Mouse (Mus musculus): ENCODE data around the gene Meiob. TPM values are rescaled to one million over a fixed set of nuclear protein-coding genes. Genes with fewer than 3 reads are reported as not detected.

Meiob gene
- total and polyA plus RNA-seq, 3 experiments: 0.13 to 8.4 (median 1.9) TPM

DNA sequence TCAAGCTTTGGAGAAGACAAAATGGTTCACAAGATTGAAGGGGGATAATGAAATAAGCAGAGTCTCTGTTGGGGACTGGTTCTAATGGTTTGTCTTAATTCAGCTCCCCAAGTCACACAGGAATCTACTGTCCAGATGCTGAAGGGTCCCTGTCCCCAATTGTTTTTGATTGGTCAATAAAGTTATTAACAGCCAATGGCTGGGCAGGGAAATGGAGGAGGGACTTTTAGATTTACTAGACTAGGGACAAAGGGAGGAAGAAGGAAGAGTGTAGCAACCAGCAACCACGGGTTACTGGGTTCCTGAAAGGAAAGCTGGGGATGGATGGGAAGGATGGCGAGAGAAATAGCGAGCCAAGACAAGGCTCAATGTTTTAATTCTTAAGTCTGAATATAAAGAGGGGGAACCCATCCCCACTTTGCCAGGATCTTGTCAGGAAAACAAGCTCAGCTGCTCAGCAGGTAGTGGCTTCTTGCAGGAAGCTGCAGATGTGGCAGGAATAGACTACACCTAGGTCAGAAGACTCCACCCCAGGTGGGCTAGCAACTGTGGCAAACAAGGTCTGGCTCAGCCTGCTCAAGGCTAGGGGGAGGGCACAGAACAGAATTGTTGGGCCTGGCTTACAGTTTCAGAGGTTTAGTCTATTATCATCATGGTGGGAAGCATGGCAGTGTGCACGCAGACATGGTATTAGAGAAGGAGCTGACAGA is 69.8 kb downstream of the Meiob start:
- no peak for DNase-seq (ENCODE audit: low spot score)
- H3K4me3 ChIP-seq (ENCODE audit: low read depth, low read length): no peak overlapping the region
- no peak for ATAC-seq (ENCODE audit: extremely low read depth, insufficient number of reproducible peaks, low FRiP score, poor library complexity, severe bottlenecking)
- H3K4me1 ChIP-seq (ENCODE audit: insufficient read depth, low read depth, low read length): peaks cover 16% of the 10 kb centered on the region
- H3K36me3 ChIP-seq (replicated peaks): no peaks in the 10 kb centered on the region
- H3K9me3 ChIP-seq (replicated peaks): no peaks in the 10 kb centered on the region
- peaks cover 25% of the 10 kb centered on the region; the same call in 1 of the 2 replicates for H3K27me3 ChIP-seq (ENCODE audit: insufficient read depth, low read length)
- TF ChIP-seq POLR2AphosphoS5 (IDR thresholded peaks at IDR 0.05; ENCODE audit: insufficient replicate concordance, low read depth, low read length) (no peak), CTCF (IDR thresholded peaks at IDR 0.05; ENCODE audit: low read depth, low read length) (no peak), TAL1 (conservative IDR thresholded peaks at IDR 0.05; ENCODE audit: low read depth, low read length) (no peak), GATA1 (IDR thresholded peaks at IDR 0.05; ENCODE audit: borderline replicate concordance, low read length) (no peak), GATA2 (IDR thresholded peaks at IDR 0.05; ENCODE audit: borderline replicate concordance, low read depth, low read length) (no peak)

DNA sequence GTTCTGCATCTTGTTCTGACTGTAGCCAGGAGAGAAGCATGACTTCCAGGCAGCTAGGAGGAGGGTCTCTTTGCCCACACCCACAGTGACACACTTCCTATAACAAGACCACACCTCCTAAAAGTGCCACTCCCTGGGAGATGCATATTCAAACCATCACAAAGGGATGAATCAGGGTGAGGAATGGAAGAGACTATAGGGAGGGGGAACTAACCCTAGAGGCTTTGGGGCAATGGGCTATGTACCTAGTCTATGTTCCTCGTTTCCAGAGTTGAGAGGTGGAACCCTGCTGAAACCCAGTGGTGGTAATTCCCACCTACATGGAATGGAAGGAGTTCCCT is 70.3 kb downstream of the Meiob start:
- H3K9me3 ChIP-seq (replicated peaks): no peaks in the 10 kb centered on the region
- ATAC-seq (ENCODE audit: extremely low read depth, insufficient number of reproducible peaks, low FRiP score, poor library complexity, severe bottlenecking) (no peak), DNase-seq (ENCODE audit: low spot score) (no peak)
- no peak for TF ChIP-seq GATA1 (IDR thresholded peaks at IDR 0.05; ENCODE audit: borderline replicate concordance, low read length)
- H3K27me3 ChIP-seq (ENCODE audit: insufficient read depth, low read length): peaks cover 25% of the 10 kb centered on the region; the same call in 1 of the 2 replicates
- H3K36me3 ChIP-seq (replicated peaks): no peaks in the 10 kb centered on the region
- no peak overlapping the region for H3K4me3 ChIP-seq (ENCODE audit: low read depth, low read length)
- H3K4me1 ChIP-seq (ENCODE audit: insufficient read depth, low read depth, low read length): peaks cover 16% of the 10 kb centered on the region

DNA sequence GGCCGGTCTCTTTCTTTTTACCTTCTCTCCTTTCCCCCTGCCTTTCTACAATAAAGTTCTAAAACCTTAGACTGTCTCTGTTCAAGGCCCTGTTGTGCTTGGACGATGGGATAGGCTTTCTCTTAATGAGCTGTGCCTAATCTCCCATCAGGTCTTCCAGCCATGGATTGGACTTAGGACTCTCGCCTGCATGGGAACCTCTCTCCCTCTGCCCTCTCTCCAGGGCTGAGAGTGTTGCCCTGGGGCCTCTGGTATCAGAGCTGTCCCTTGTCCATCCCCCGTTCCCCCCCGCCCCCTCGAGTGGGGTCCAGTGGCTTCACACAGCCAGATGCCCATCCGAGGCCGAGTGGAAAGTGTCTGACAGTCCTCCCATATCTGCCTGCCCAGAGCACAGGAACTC is 70.9 kb downstream of the Meiob start:
- TF ChIP-seq GATA1 (IDR thresholded peaks at IDR 0.05; ENCODE audit: borderline replicate concordance, low read length) (no peak), POLR2AphosphoS5 (IDR thresholded peaks at IDR 0.05; ENCODE audit: insufficient replicate concordance, low read depth, low read length) (no peak), TAL1 (conservative IDR thresholded peaks at IDR 0.05; ENCODE audit: low read depth, low read length) (no peak), CTCF (IDR thresholded peaks at IDR 0.05; ENCODE audit: low read depth, low read length) (no peak)
- ATAC-seq (ENCODE audit: extremely low read depth, insufficient number of reproducible peaks, low FRiP score, poor library complexity, severe bottlenecking): no peak
- peaks cover 16% of the 10 kb centered on the region for H3K4me1 ChIP-seq (ENCODE audit: insufficient read depth, low read depth, low read length)

DNA sequence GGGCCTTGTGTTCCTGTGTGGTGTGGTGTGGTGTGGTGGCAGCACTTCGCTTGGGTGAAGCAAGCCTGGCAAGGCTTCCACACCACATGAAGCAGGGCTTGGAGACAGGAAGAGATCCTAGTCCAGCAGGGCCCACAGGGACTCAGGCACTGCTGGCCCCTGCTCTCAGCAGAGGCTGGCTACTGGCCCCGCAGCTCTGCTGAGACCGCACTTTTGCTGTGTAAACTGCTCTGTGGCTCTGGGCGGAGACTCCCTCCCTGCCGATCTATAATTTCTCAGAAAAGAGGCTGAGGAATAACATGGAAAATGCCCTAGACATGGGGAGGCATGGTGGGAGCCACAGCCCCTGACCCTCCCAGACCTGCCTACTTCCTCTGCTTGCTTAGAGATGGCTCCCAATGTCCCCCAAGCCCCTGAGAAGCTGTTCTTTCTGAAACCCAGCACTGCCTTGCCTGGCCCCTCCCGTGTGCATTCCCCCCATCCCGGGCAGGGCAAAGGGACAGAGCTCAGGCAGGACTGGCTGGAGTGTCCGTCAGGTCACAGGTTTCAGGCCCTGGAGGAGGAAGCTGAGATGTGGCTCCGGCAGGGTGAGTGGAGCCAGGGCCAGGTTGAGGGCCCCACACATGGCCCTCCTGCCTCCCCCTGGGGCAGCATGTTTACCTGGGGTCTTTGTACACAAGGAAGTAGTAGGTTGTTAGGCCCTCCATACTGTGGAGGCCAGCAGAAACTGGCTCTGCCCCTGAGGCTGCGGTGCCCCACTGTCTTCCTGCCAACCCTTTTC is 73.4 kb downstream of the Meiob start:
- H3K4me3 ChIP-seq (ENCODE audit: low read depth, low read length): no peak overlapping the region; the same call in 1 of the 2 replicates
- DNase-seq (ENCODE audit: low spot score) (no peak), ATAC-seq (ENCODE audit: extremely low read depth, insufficient number of reproducible peaks, low FRiP score, poor library complexity, severe bottlenecking) (no peak)
- no peaks in the 10 kb centered on the region for H3K9me3 ChIP-seq (replicated peaks)
- H3K36me3 ChIP-seq (replicated peaks): peaks cover 29% of the 10 kb centered on the region
- H3K27me3 ChIP-seq (ENCODE audit: insufficient read depth, low read length): peaks cover 18% of the 10 kb centered on the region; the same call in 1 of the 2 replicates
- peaks cover 24% of the 10 kb centered on the region for H3K4me1 ChIP-seq (ENCODE audit: insufficient read depth, low read depth, low read length)
- TF ChIP-seq POLR2AphosphoS5 (IDR thresholded peaks at IDR 0.05; ENCODE audit: insufficient replicate concordance, low read depth, low read length): no peak
- TF ChIP-seq GATA1 (IDR thresholded peaks at IDR 0.05; ENCODE audit: borderline replicate concordance, low read length): no peak
- TF ChIP-seq GATA2 (IDR thresholded peaks at IDR 0.05; ENCODE audit: borderline replicate concordance, low read depth, low read length): no peak
- TF ChIP-seq CTCF (IDR thresholded peaks at IDR 0.05; ENCODE audit: low read depth, low read length): no peak

More for the DNA sequence above, 70.9 kb downstream of the Meiob start:
- no peak for DNase-seq (ENCODE audit: low spot score)
- H3K36me3 ChIP-seq (replicated peaks): peaks cover 4% of the 10 kb centered on the region
- no peak overlapping the region for H3K4me3 ChIP-seq (ENCODE audit: low read depth, low read length)
- H3K9me3 ChIP-seq (replicated peaks): no peaks in the 10 kb centered on the region
- peaks cover 25% of the 10 kb centered on the region; the same call in 1 of the 2 replicates for H3K27me3 ChIP-seq (ENCODE audit: insufficient read depth, low read length)

GRCm38 (mm10) chr17:24878117-24878397 is 74.0 kb downstream of the Meiob start:
- Histone ChIP-seq H3K36me3 (replicated peaks) (peaks cover 35% of the 10 kb centered on the region), H3K4me3 (ENCODE audit: low read depth, low read length) (no peak overlapping the region; the same call in 1 of the 2 replicates), H3K9me3 (replicated peaks) (no peaks in the 10 kb centered on the region), H3K27me3 (ENCODE audit: insufficient read depth, low read length) (peaks cover 18% of the 10 kb centered on the region; the same call in 1 of the 2 replicates), H3K4me1 (ENCODE audit: insufficient read depth, low read depth, low read length) (peaks cover 29% of the 10 kb centered on the region)
- TF ChIP-seq CTCF (IDR thresholded peaks at IDR 0.05; ENCODE audit: low read depth, low read length): no peak
- TF ChIP-seq TAL1 (conservative IDR thresholded peaks at IDR 0.05; ENCODE audit: low read depth, low read length): no peak
- TF ChIP-seq POLR2AphosphoS5 (IDR thresholded peaks at IDR 0.05; ENCODE audit: insufficient replicate concordance, low read depth, low read length): no peak
- no peak for DNase-seq (ENCODE audit: low spot score)
- ATAC-seq (ENCODE audit: extremely low read depth, insufficient number of reproducible peaks, low FRiP score, poor library complexity, severe bottlenecking): no peak

- H3K4me3 ChIP-seq (ENCODE audit: low read depth, low read length): no peak overlapping the region
- no peak for TF ChIP-seq GATA2 (IDR thresholded peaks at IDR 0.05; ENCODE audit: borderline replicate concordance, low read depth, low read length)
- DNase-seq (ENCODE audit: low spot score) (no peak), ATAC-seq (ENCODE audit: extremely low read depth, insufficient number of reproducible peaks, low FRiP score, poor library complexity, severe bottlenecking) (no peak)
- H3K36me3 ChIP-seq (replicated peaks): peaks cover 39% of the 10 kb centered on the region
- H3K4me1 ChIP-seq (ENCODE audit: insufficient read depth, low read depth, low read length): peaks cover 34% of the 10 kb centered on the region
- H3K9me3 ChIP-seq (replicated peaks): no peaks in the 10 kb centered on the region
- peaks cover 18% of the 10 kb centered on the region; the same call in 1 of the 2 replicates for H3K27me3 ChIP-seq (ENCODE audit: insufficient read depth, low read length)
These were observed 74.4 kb downstream of the Meiob start for GRCm38 (mm10) chr17:24878531-24878930.
